Mouse (Mus musculus): ENCODE results near the gene Gm20388. TPM values are rescaled to one million over a fixed set of nuclear protein-coding genes. Genes with fewer than 3 reads are reported as not detected.

Gene Gm20388
- total RNA-seq, 2 experiments from 2014 or later: 11.4 to 18.1 TPM

- no peak for ATAC-seq (replicated peaks; ENCODE audit: low FRiP score, low TSS enrichment, poor library complexity, severe bottlenecking)
Measured at GRCm38 (mm10) chr8:121058081-121058480, 1147.4 kb downstream of the Gm20388 start.

- no peak for ATAC-seq (replicated peaks; ENCODE audit: low FRiP score, low TSS enrichment, poor library complexity, severe bottlenecking)
Measured at GRCm38 (mm10) chr8:121059098-121059497, 1148.5 kb downstream of the Gm20388 start.

- no peak for ATAC-seq (replicated peaks; ENCODE audit: low FRiP score, low TSS enrichment, poor library complexity, severe bottlenecking)
Measured at GRCm38 (mm10) chr8:121062521-121062920, 1151.9 kb downstream of the Gm20388 start.

- no peak for ATAC-seq (replicated peaks; ENCODE audit: low FRiP score, low TSS enrichment, poor library complexity, severe bottlenecking)
Measured at GRCm38 (mm10) chr8:121063649-121064048, 1153.0 kb downstream of the Gm20388 start.

- ATAC-seq (replicated peaks; ENCODE audit: low FRiP score, low TSS enrichment, poor library complexity, severe bottlenecking): no peak
Measured at GRCm38 (mm10) chr8:121071454-121071853, 1160.8 kb downstream of the Gm20388 start.

GRCm38 (mm10) chr8:121072406-121073130, 1161.9 kb downstream of the Gm20388 start:
- no peak for ATAC-seq (replicated peaks; ENCODE audit: low FRiP score, low TSS enrichment, poor library complexity, severe bottlenecking)

- no peak for ATAC-seq (replicated peaks; ENCODE audit: low FRiP score, low TSS enrichment, poor library complexity, severe bottlenecking)
Measured at GRCm38 (mm10) chr8:121073174-121074107, 1162.8 kb downstream of the Gm20388 start.

GRCm38 (mm10) chr8:121074108-121074847, 1163.6 kb downstream of the Gm20388 start:
- ATAC-seq (replicated peaks; ENCODE audit: low FRiP score, low TSS enrichment, poor library complexity, severe bottlenecking): no peak

GRCm38 (mm10) chr8:121074848-121075145, 1164.2 kb downstream of the Gm20388 start:
- ATAC-seq (replicated peaks; ENCODE audit: low FRiP score, low TSS enrichment, poor library complexity, severe bottlenecking): no peak

- no peak for ATAC-seq (replicated peaks; ENCODE audit: low FRiP score, low TSS enrichment, poor library complexity, severe bottlenecking)
Measured at GRCm38 (mm10) chr8:121075936-121076335, 1165.3 kb downstream of the Gm20388 start.

GRCm38 (mm10) chr8:121076555-121076954, 1165.9 kb downstream of the Gm20388 start:
- no peak for ATAC-seq (replicated peaks; ENCODE audit: low FRiP score, low TSS enrichment, poor library complexity, severe bottlenecking)

- no peak for ATAC-seq (replicated peaks; ENCODE audit: low FRiP score, low TSS enrichment, poor library complexity, severe bottlenecking)
Measured at GRCm38 (mm10) chr8:121078721-121079120, 1168.1 kb downstream of the Gm20388 start.

- ATAC-seq (replicated peaks; ENCODE audit: low FRiP score, low TSS enrichment, poor library complexity, severe bottlenecking): no peak
Measured at GRCm38 (mm10) chr8:121079201-121079600, 1168.6 kb downstream of the Gm20388 start.

- ATAC-seq (replicated peaks; ENCODE audit: low FRiP score, low TSS enrichment, poor library complexity, severe bottlenecking): no peak
Measured at GRCm38 (mm10) chr8:121079944-121080343, 1169.3 kb downstream of the Gm20388 start.

GRCm38 (mm10) chr8:121080361-121081090, 1169.9 kb downstream of the Gm20388 start:
- no peak for ATAC-seq (replicated peaks; ENCODE audit: low FRiP score, low TSS enrichment, poor library complexity, severe bottlenecking)

- ATAC-seq (replicated peaks; ENCODE audit: low FRiP score, low TSS enrichment, poor library complexity, severe bottlenecking): no peak
Measured at GRCm38 (mm10) chr8:121081398-121081797, 1170.8 kb downstream of the Gm20388 start.

- no peak for ATAC-seq (replicated peaks; ENCODE audit: low FRiP score, low TSS enrichment, poor library complexity, severe bottlenecking)
Measured at GRCm38 (mm10) chr8:121082218-121083092, 1171.8 kb downstream of the Gm20388 start.

Data from megakaryocyte-erythroid progenitor cell, adult 5-6 weeks (primary cell).